Mouse (Mus musculus): ENCODE measurements around the gene Cypt14. TPM values are rescaled to one million over a fixed set of nuclear protein-coding genes. Genes with fewer than 3 reads are reported as not detected.
"Not testable (repeated sequence)": the region's sequence is repeated elsewhere in the genome, so short reads cannot be mapped to it uniquely, and the experiment has no call there.

Gene Cypt14
- polyA plus RNA-seq (2012; ENCODE audit: insufficient read depth, insufficient read length, low replicate concordance, missing spikeins) = not detected in 2 replicates

GRCm38 (mm10) chrX:39863504-39863903 is at the start of gene Cypt14:
TSS of gene Cypt14 (minus strand) at chrX:39863604.
- H3K27ac ChIP-seq (ENCODE audit: insufficient read depth, low read depth, low read length); H3K4me1 ChIP-seq (ENCODE audit: control insufficient read depth, insufficient read depth, low read length); H3K4me3 ChIP-seq (ENCODE audit: insufficient read depth, low read depth, low read length): not testable (repeated sequence)
- WGBS = 89% methylated on average over 2 of the region's 2 CpGs

Data from olfactory bulb, adult 2 months (tissue).